Comparison of ENCODE assay signal across 27 mouse cellular contexts in the genomic region with DNA sequence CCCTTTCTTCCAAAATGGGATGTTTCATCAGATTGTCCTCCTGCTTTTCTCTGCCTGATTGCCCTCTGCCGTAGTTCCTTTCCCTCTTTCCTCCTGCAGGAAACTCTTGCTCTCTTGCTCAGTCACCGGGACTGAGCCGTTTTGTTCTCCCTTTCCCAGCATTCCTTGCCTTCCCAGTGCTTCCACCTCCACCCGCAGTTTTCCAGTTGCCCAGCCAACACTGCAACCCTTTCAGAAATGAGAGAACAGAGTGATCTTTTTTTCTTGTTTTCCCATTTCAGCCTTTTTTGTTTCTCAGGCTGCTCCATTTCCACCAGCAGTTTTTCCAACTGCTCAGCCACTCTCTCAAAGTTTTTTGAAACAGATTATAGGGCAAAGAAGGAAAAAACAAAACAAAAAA. TPM values are rescaled to one million over a fixed set of nuclear protein-coding genes. Genes with fewer than 3 reads are reported as not detected.
DNase-seq lines count a peak whose midpoint lies in the region; ATAC-seq and TF ChIP-seq lines count a peak whose summit lies in the region.
"Had no signal": no experiment of that assay in that cellular context is flagged by ENCODE, and none has a peak within 500 bp of the region (broad histone marks: within the 10 kb centered on the region; RNA-seq: fewer than 3 reads in every experiment).

No protein-coding gene starts in this region.

- no peak overlapping the region for H3K4me3 ChIP-seq in embryonic facial prominence, embryonic 14.5 days (ENCODE audit: low read depth, low read length)
- H3K4me3 ChIP-seq in embryonic facial prominence, embryonic 10.5 days, result no peak overlapping the region
- no peak overlapping the region for H3K4me3 ChIP-seq in layer of hippocampus, adult 2 months
- no peak overlapping the region for H3K4me3 ChIP-seq in left cerebral cortex, adult 2 months
- no peak overlapping the region for H3K4me3 ChIP-seq in olfactory bulb, adult 2 months (ENCODE audit: insufficient read depth, low read depth, low read length)
- H3K4me3 ChIP-seq: embryonic facial prominence, embryonic 13.5 days; forebrain, embryonic 13.5 days; forebrain, embryonic 15.5 days had no signal

- H3K9me3 ChIP-seq in embryonic facial prominence, embryonic 14.5 days (ENCODE audit: control insufficient read depth, low read length), result no peaks in the 10 kb centered on the region
- no peaks in the 10 kb centered on the region for H3K9me3 ChIP-seq in embryonic facial prominence, embryonic 10.5 days
- H3K9me3 ChIP-seq: forebrain, embryonic 13.5 days; forebrain, embryonic 15.5 days; G1E had no signal

- no peaks in the 10 kb centered on the region for H3K4me1 ChIP-seq in embryonic facial prominence, embryonic 14.5 days (ENCODE audit: control insufficient read depth, insufficient read depth, low read length)
- H3K4me1 ChIP-seq in embryonic facial prominence, embryonic 10.5 days, result 0 out of 2 replicates have a peak, but pooled peaks cover 3% of the 10 kb centered on the region
- H3K4me1 ChIP-seq in olfactory bulb, adult 2 months (ENCODE audit: control insufficient read depth, insufficient read depth, low read length), result no peaks in the 10 kb centered on the region
- H3K4me1 ChIP-seq: embryonic facial prominence, embryonic 13.5 days had no signal

- DNase-seq in embryonic facial prominence, embryonic 14.5 days (ENCODE audit: low spot score), result no peak
- DNase-seq in embryonic facial prominence, embryonic 10.5 days (ENCODE audit: low spot score), result no peak
- DNase-seq in layer of hippocampus, adult 2 months (ENCODE audit: low spot score in 2 of 2), result peak; percentile 50 to 66
- no peak for DNase-seq in layer of hippocampus, adult 9-10 months (ENCODE audit: low spot score)
- DNase-seq in left cerebral cortex, adult 2 months (ENCODE audit: extremely low spot score in 1 of 2, low spot score in 2 of 2), result no peak
- no peak for DNase-seq in left cerebral cortex, adult 9 months (ENCODE audit: low spot score in 2 of 2)
- no peak for DNase-seq in yolk sac, embryonic 10.5 days (ENCODE audit: low spot score)
- DNase-seq: adrenal gland, adult 8-10 months; adrenal gland, postnatal 14 days; adrenal gland, postnatal 36 days; B cell, adult 2 months; cerebellum, adult 11 months; cerebellum, adult 18-20 months; cerebellum, adult 8-10 months; cerebellum, adult 9-11 months; cerebellum, postnatal 14 days; cerebellum, postnatal 36 days; forebrain, postnatal 0 days had no signal

- TF ChIP-seq CTCF in layer of hippocampus, adult 2 months (conservative IDR thresholded peaks at IDR 0.05), result no peak
- TF ChIP-seq CTCF in left cerebral cortex, adult 2 months (IDR thresholded peaks at IDR 0.05), result no peak
- TF ChIP-seq CTCF in olfactory bulb, adult 2 months (IDR thresholded peaks at IDR 0.05; ENCODE audit: insufficient read depth, low read depth, low read length), result no peak

- intact Hi-C loops in left cerebral cortex, adult 2 months (cut with DNase I), result no loop called here

- H3K4me2 ChIP-seq in embryonic facial prominence, embryonic 14.5 days (ENCODE audit: low read depth, low read length), result no peak overlapping the region
- H3K4me2 ChIP-seq: embryonic facial prominence, embryonic 13.5 days; forebrain, embryonic 13.5 days; forebrain, embryonic 15.5 days had no signal

- no peak overlapping the region for H3K9ac ChIP-seq in embryonic facial prominence, embryonic 14.5 days (ENCODE audit: low read depth, low read length)
- H3K9ac ChIP-seq: embryonic facial prominence, embryonic 13.5 days; forebrain, embryonic 13.5 days; forebrain, embryonic 15.5 days; forebrain, postnatal 0 days had no signal

- 54% methylated on average over 4 of the region's 4 CpGs for WGBS in embryonic facial prominence, embryonic 14.5 days
- 54% methylated on average over 4 of the region's 4 CpGs for WGBS in embryonic facial prominence, embryonic 10.5 days
- WGBS in olfactory bulb, adult 2 months, result 19% methylated on average over 4 of the region's 4 CpGs

- TF ChIP-seq POLR2A in olfactory bulb, adult 2 months (IDR thresholded peaks at IDR 0.05; ENCODE audit: insufficient read depth, low read depth, low read length), result no peak

- no peaks in the 10 kb centered on the region for H3K36me3 ChIP-seq in embryonic facial prominence, embryonic 14.5 days (ENCODE audit: control insufficient read depth, insufficient read depth, low read length)
- no peaks in the 10 kb centered on the region for H3K36me3 ChIP-seq in embryonic facial prominence, embryonic 10.5 days (replicated peaks)
- H3K36me3 ChIP-seq: embryonic facial prominence, embryonic 13.5 days; forebrain, embryonic 15.5 days had no signal

- no peak for ATAC-seq in embryonic facial prominence, embryonic 14.5 days (ENCODE audit: low read depth)
- ATAC-seq: activated CD4-positive, CD25-positive, alpha-beta regulatory T cell, adult 4 months; CD4-positive, CD25-positive, alpha-beta regulatory T cell, adult 4 months; forebrain, embryonic 13.5 days; forebrain, embryonic 15.5 days; forebrain, postnatal 0 days; Patski had no signal

- H3K27ac ChIP-seq in embryonic facial prominence, embryonic 14.5 days (replicated peaks; ENCODE audit: low read depth, low read length), result 0 out of 2 replicates have a peak overlapping the region, but pooled peaks have one; percentile 15
- no peak overlapping the region for H3K27ac ChIP-seq in embryonic facial prominence, embryonic 10.5 days (replicated peaks)
- peak overlapping the region; percentile 77 for H3K27ac ChIP-seq in layer of hippocampus, adult 2 months
- peak overlapping the region; percentile 65; the same call in 1 of the 2 replicates for H3K27ac ChIP-seq in left cerebral cortex, adult 2 months
- H3K27ac ChIP-seq in olfactory bulb, adult 2 months (ENCODE audit: insufficient read depth, low read depth, low read length), result peak overlapping the region; percentile 73; the same call in 1 of the 2 replicates
- H3K27ac ChIP-seq: embryonic facial prominence, embryonic 13.5 days; forebrain, embryonic 13.5 days; forebrain, embryonic 15.5 days had no signal

- H3K27me3 ChIP-seq in embryonic facial prominence, embryonic 14.5 days (replicated peaks; ENCODE audit: control insufficient read depth, insufficient read depth, low read length), result no peaks in the 10 kb centered on the region
- no peaks in the 10 kb centered on the region for H3K27me3 ChIP-seq in embryonic facial prominence, embryonic 10.5 days (replicated peaks; ENCODE audit: low read depth, poor library complexity, severe bottlenecking)
- H3K27me3 ChIP-seq: CH12.LX; embryonic facial prominence, embryonic 13.5 days; forebrain, embryonic 15.5 days; Patski had no signal

RNA-seq across cellular contexts. Expression of gene Atp6v0e, which starts 8.2 kb away (rescaled TPM):
- 229 and 261 TPM in 2 replicates for polyA plus RNA-seq in embryonic facial prominence, embryonic 14.5 days (2014; fragmentation: Nextera tagmentation; extraction: Ambion mirVana)
- 118 and 120 TPM in 2 replicates for polyA plus RNA-seq in embryonic facial prominence, embryonic 10.5 days (2016; fragmentation: Nextera tagmentation; extraction: Ambion mirVana)
- total RNA-seq in layer of hippocampus, adult 2 months (2021), result 10 to 100 TPM; 47.0 to 56.7 TPM
- total RNA-seq in left cerebral cortex, adult 2 months (2021), result 10 to 100 TPM; 39.2 to 44.6 TPM
- not detected in 2 replicates for polyA plus RNA-seq in olfactory bulb, adult 2 months (2012; ENCODE audit: insufficient read depth, insufficient read length, low replicate concordance, missing spikeins)

RNA-seq across cellular contexts. Expression of gene Crebrf, which starts 44.2 kb away (rescaled TPM):
- polyA plus RNA-seq in embryonic facial prominence, embryonic 14.5 days (2014; fragmentation: Nextera tagmentation; extraction: Ambion mirVana), result 4.2 and 5.1 TPM in 2 replicates
- 3.1 and 4.7 TPM in 2 replicates for polyA plus RNA-seq in embryonic facial prominence, embryonic 10.5 days (2016; fragmentation: Nextera tagmentation; extraction: Ambion mirVana)
- 100 to 1,000 TPM; 127 to 134 TPM for total RNA-seq in layer of hippocampus, adult 2 months (2021)
- 100 to 1,000 TPM; 150 TPM for total RNA-seq in left cerebral cortex, adult 2 months (2021)
- not detected in 2 replicates for polyA plus RNA-seq in olfactory bulb, adult 2 months (2012; ENCODE audit: insufficient read depth, insufficient read length, low replicate concordance, missing spikeins)

Comparison
In these comparisons a context has a peak if more than half of its experiments do, and no peak if none do; other contexts are left out.
1. DNase-seq: peak in layer of hippocampus, adult 2 months (2 of 2); none in embryonic facial prominence, embryonic 14.5 days (single experiment), embryonic facial prominence, embryonic 10.5 days (single experiment), layer of hippocampus, adult 9-10 months (single experiment), left cerebral cortex, adult 2 months (0 of 2), left cerebral cortex, adult 9 months (0 of 2) and yolk sac, embryonic 10.5 days (single experiment).